Comparison of ENCODE assay signal across 9 mouse cellular contexts in genomic region chr4:53219351-53219750, GRCm38 (mm10). TPM values are rescaled to one million over a fixed set of nuclear protein-coding genes. Genes with fewer than 3 reads are reported as not detected.
DNase-seq lines count a peak whose midpoint lies in the region; ATAC-seq and TF ChIP-seq lines count a peak whose summit lies in the region.
"Had no signal": no experiment of that assay in that cellular context is flagged by ENCODE, and none has a peak within 500 bp of the region (broad histone marks: within the 10 kb centered on the region; RNA-seq: fewer than 3 reads in every experiment).

No protein-coding gene starts in this region.

- no peaks in the 10 kb centered on the region for H3K27me3 ChIP-seq in hindbrain, embryonic 14.5 days (ENCODE audit: control insufficient read depth, insufficient read depth, low read length)
- H3K27me3 ChIP-seq in hindbrain, embryonic 11.5 days (ENCODE audit: control insufficient read depth, insufficient read depth, low read length), result no peaks in the 10 kb centered on the region
- no peaks in the 10 kb centered on the region for H3K27me3 ChIP-seq in Patski
- H3K27me3 ChIP-seq: liver, embryonic 15.5 days had no signal

- no peak for TF ChIP-seq CTCF in Patski (IDR thresholded peaks at IDR 0.05)

- H3K4me1 ChIP-seq in hindbrain, embryonic 14.5 days (replicated peaks; ENCODE audit: control insufficient read depth, insufficient read depth, low read length), result peaks cover 10% of the 10 kb centered on the region
- peaks cover 2% of the 10 kb centered on the region; the same call in 1 of the 2 replicates for H3K4me1 ChIP-seq in hindbrain, embryonic 11.5 days (replicated peaks; ENCODE audit: control insufficient read depth, insufficient read depth, low read length)

- H3K9ac ChIP-seq in hindbrain, embryonic 14.5 days, result no peak overlapping the region
- H3K9ac ChIP-seq in hindbrain, embryonic 11.5 days (ENCODE audit: low read depth, low read length), result no peak overlapping the region
- H3K9ac ChIP-seq: liver, embryonic 15.5 days had no signal

- 37% methylated on average over 3 of the region's 3 CpGs for WGBS in hindbrain, embryonic 14.5 days
- WGBS in hindbrain, embryonic 11.5 days, result 54% methylated on average over 3 of the region's 3 CpGs

- DNase-seq in hindbrain, embryonic 14.5 days (ENCODE audit: low spot score), result peak; percentile 27
- DNase-seq in hindbrain, embryonic 11.5 days (ENCODE audit: low spot score), result no peak
- DNase-seq in Patski (ENCODE audit: low read depth, low spot score), result peak; percentile 68
- DNase-seq in kidney, adult 9 months, result peak; percentile 39
- DNase-seq in lung, postnatal 25 days (ENCODE audit: low spot score), result peak; percentile 64
- no peak for DNase-seq in embryo, embryonic 9.5 days (ENCODE audit: extremely low spot score)
- no peak for DNase-seq in ovary, postnatal 36 days (ENCODE audit: low spot score)

- no peaks in the 10 kb centered on the region for H3K36me3 ChIP-seq in hindbrain, embryonic 14.5 days (replicated peaks; ENCODE audit: control insufficient read depth, insufficient read depth)
- no peaks in the 10 kb centered on the region for H3K36me3 ChIP-seq in hindbrain, embryonic 11.5 days (ENCODE audit: control insufficient read depth, insufficient read depth, low read length)
- H3K36me3 ChIP-seq: liver, embryonic 15.5 days had no signal

- H3K27ac ChIP-seq in hindbrain, embryonic 14.5 days, result 0 out of 2 replicates have a peak overlapping the region, but pooled peaks have one; percentile 67
- H3K27ac ChIP-seq in hindbrain, embryonic 11.5 days (ENCODE audit: low read depth, low read length), result no peak overlapping the region
- H3K27ac ChIP-seq: liver, embryonic 15.5 days had no signal

- 0 out of 2 replicates have a peak, but pooled peaks have one; percentile 3 for ATAC-seq in hindbrain, embryonic 14.5 days (ENCODE audit: low FRiP score)
- no peak for ATAC-seq in hindbrain, embryonic 11.5 days (ENCODE audit: low FRiP score)
- ATAC-seq in Patski, result peak; percentile 96
- ATAC-seq in frontal cortex, adult (ENCODE audit: low TSS enrichment), result peak; percentile 45

- CTCF ChIA-PET in Patski (lab: Charles Lee), result interaction anchor here (0.8 kb wide), 1 partner anchor 11 kb away, joined by 4 read pairs; no protein-coding TSS in a partner anchor

- H3K9me3 ChIP-seq in hindbrain, embryonic 14.5 days (ENCODE audit: control insufficient read depth, low read length), result 0 out of 2 replicates have a peak, but pooled peaks cover 2% of the 10 kb centered on the region
- no peaks in the 10 kb centered on the region for H3K9me3 ChIP-seq in hindbrain, embryonic 11.5 days (ENCODE audit: control insufficient read depth, low read length)
- H3K9me3 ChIP-seq: liver, embryonic 15.5 days had no signal

- no peak overlapping the region for H3K4me2 ChIP-seq in hindbrain, embryonic 14.5 days (replicated peaks)
- no peak overlapping the region for H3K4me2 ChIP-seq in hindbrain, embryonic 11.5 days (replicated peaks; ENCODE audit: low read depth, low read length)
- H3K4me2 ChIP-seq: liver, embryonic 15.5 days had no signal

- in situ Hi-C loops in Patski (cut with MboI; ENCODE audit: low pct_unique_long_range_greater_than_20kb), result no loop called here

- POLR2A ChIA-PET in Patski (lab: Charles Lee), result no interaction called here

- no peak overlapping the region for H3K4me3 ChIP-seq in hindbrain, embryonic 14.5 days (replicated peaks; ENCODE audit: low read length)
- H3K4me3 ChIP-seq in hindbrain, embryonic 11.5 days (ENCODE audit: low read depth, low read length), result no peak overlapping the region
- H3K4me3 ChIP-seq: liver, embryonic 15.5 days had no signal

RNA-seq across cellular contexts. Expression of gene Abca1, which starts 59.7 kb away (rescaled TPM):
- 17.3 and 18.8 TPM in 2 replicates for polyA plus RNA-seq in hindbrain, embryonic 14.5 days (2014; fragmentation: Nextera tagmentation; extraction: Ambion mirVana)
- polyA plus RNA-seq in hindbrain, embryonic 11.5 days (2014; fragmentation: Nextera tagmentation; extraction: Ambion mirVana), result 6.1 and 7.5 TPM in 2 replicates
- 78.1 TPM for polyA plus RNA-seq in Patski (2021)

Comparison
In these comparisons a context has a peak if more than half of its experiments do, and no peak if none do; other contexts are left out.
1. DNase-seq: peak in hindbrain, embryonic 14.5 days (single experiment), Patski (single experiment), kidney, adult 9 months (single experiment) and lung, postnatal 25 days (single experiment); none in hindbrain, embryonic 11.5 days (single experiment), embryo, embryonic 9.5 days (single experiment) and ovary, postnatal 36 days (single experiment).